12 mouse cellular contexts compared by ENCODE assay signal in genomic region chr6:29528165-29528505, GRCm38 (mm10). TPM values are rescaled to one million over a fixed set of nuclear protein-coding genes. Genes with fewer than 3 reads are reported as not detected.
DNase-seq lines count a peak whose midpoint lies in the region; ATAC-seq and TF ChIP-seq lines count a peak whose summit lies in the region.
"Had no signal": no experiment of that assay in that cellular context is flagged by ENCODE, and none has a peak within 500 bp of the region (broad histone marks: within the 10 kb centered on the region; RNA-seq: fewer than 3 reads in every experiment).

No protein-coding gene starts in this region.

- 0 out of 2 replicates have a peak, but pooled peaks cover 2% of the 10 kb centered on the region for H3K79me2 ChIP-seq in liver, adult 2 months (ENCODE audit: control insufficient read depth, insufficient read depth, low read length)

- H3K36me3 ChIP-seq in forebrain, embryonic 10.5 days (replicated peaks): no peaks in the 10 kb centered on the region
- no peaks in the 10 kb centered on the region for H3K36me3 ChIP-seq in forebrain, postnatal 0 days (ENCODE audit: insufficient read depth)
- H3K36me3 ChIP-seq in liver, adult 2 months (ENCODE audit: control insufficient read depth, insufficient read depth, low read length): no peaks in the 10 kb centered on the region
- no peaks in the 10 kb centered on the region for H3K36me3 ChIP-seq in embryonic facial prominence, embryonic 14.5 days (ENCODE audit: control insufficient read depth, insufficient read depth, low read length)
- H3K36me3 ChIP-seq in liver, embryonic 13.5 days: no peaks in the 10 kb centered on the region

- ATAC-seq in forebrain, postnatal 0 days: no peak
- no peak for ATAC-seq in embryonic facial prominence, embryonic 14.5 days (ENCODE audit: low read depth)
- ATAC-seq in liver, embryonic 13.5 days (ENCODE audit: low read depth): no peak

- 11% methylated on average over 8 of the region's 8 CpGs for WGBS in forebrain, embryonic 10.5 days
- 13% methylated on average over 8 of the region's 8 CpGs for WGBS in forebrain, postnatal 0 days
- 32% methylated on average over 8 of the region's 8 CpGs for WGBS in liver, adult 2 months
- 16% methylated on average over 8 of the region's 8 CpGs for whole genome bisulfite sequencing in embryonic facial prominence, embryonic 14.5 days
- 14% methylated on average over 8 of the region's 8 CpGs for WGBS in liver, embryonic 13.5 days (ENCODE audit: insufficient replicate concordance)

- peak overlapping the region; percentile 63; the same call in 1 of the 2 replicates for H3K4me3 ChIP-seq in forebrain, embryonic 10.5 days
- H3K4me3 ChIP-seq in forebrain, postnatal 0 days (ENCODE audit: low read depth, low read length): no peak overlapping the region
- H3K4me3 ChIP-seq in liver, adult 2 months (ENCODE audit: insufficient read depth, low read depth, low read length): peak overlapping the region; percentile 77
- H3K4me3 ChIP-seq in embryonic facial prominence, embryonic 14.5 days (ENCODE audit: low read depth, low read length): peak overlapping the region; percentile 61; the same call in 1 of the 2 replicates
- H3K4me3 ChIP-seq in liver, embryonic 13.5 days (replicated peaks): peak overlapping the region; percentile 57

- no peak for TF ChIP-seq POLR2A in liver, adult 2 months (IDR thresholded peaks at IDR 0.05; ENCODE audit: extremely low read depth, insufficient read depth, low read length)

- DNase-seq in forebrain, embryonic 10.5 days (ENCODE audit: extremely low spot score, low spot score): no peak
- DNase-seq in forebrain, postnatal 0 days: no peak
- DNase-seq in liver, adult 2 months (ENCODE audit: extremely low read depth, low read depth, low spot score): no peak
- no peak for DNase-seq in liver
- no peak for DNase-seq in embryonic facial prominence, embryonic 14.5 days (ENCODE audit: low spot score)
- DNase-seq in liver, embryonic 13.5 days: no peak
- no peak for DNase-seq in adrenal gland, adult (ENCODE audit: inconsistent age in 2 of 2, low spot score in 1 of 2)
- no peak for DNase-seq in cerebellum, postnatal 4 days (ENCODE audit: low spot score in 2 of 2)
- DNase-seq: cerebellum, adult 2 months; gastrocnemius, postnatal 10 days had no signal

- no peak for TF ChIP-seq CTCF in forebrain, postnatal 0 days (IDR thresholded peaks at IDR 0.05; ENCODE audit: low read depth)
- TF ChIP-seq CTCF in liver, adult 2 months (IDR thresholded peaks at IDR 0.05; ENCODE audit: low read depth, low read length): no peak

- peaks cover 30% of the 10 kb centered on the region for H3K4me1 ChIP-seq in forebrain, embryonic 10.5 days
- 0 out of 2 replicates have a peak, but pooled peaks cover 3% of the 10 kb centered on the region for H3K4me1 ChIP-seq in forebrain, postnatal 0 days (ENCODE audit: insufficient read depth)
- peaks cover 13% of the 10 kb centered on the region for H3K4me1 ChIP-seq in liver, adult 2 months (ENCODE audit: control insufficient read depth, insufficient read depth, low read length)
- 0 out of 2 replicates have a peak, but pooled peaks cover 4% of the 10 kb centered on the region for H3K4me1 ChIP-seq in embryonic facial prominence, embryonic 14.5 days (ENCODE audit: control insufficient read depth, insufficient read depth, low read length)
- H3K4me1 ChIP-seq in liver, embryonic 13.5 days (replicated peaks): peaks cover 22% of the 10 kb centered on the region

- H3K27ac ChIP-seq in forebrain, embryonic 10.5 days: no peak overlapping the region
- H3K27ac ChIP-seq in forebrain, postnatal 0 days (ENCODE audit: low read depth, low read length): no peak overlapping the region
- H3K27ac ChIP-seq in liver, adult 2 months (replicated peaks; ENCODE audit: insufficient read depth, low read depth, low read length): 0 out of 2 replicates have a peak overlapping the region, but pooled peaks have one; percentile 29
- no peak overlapping the region for H3K27ac ChIP-seq in embryonic facial prominence, embryonic 14.5 days (replicated peaks; ENCODE audit: low read depth, low read length)
- H3K27ac ChIP-seq in liver, embryonic 13.5 days: no peak overlapping the region

- no peak overlapping the region for H3K9ac ChIP-seq in forebrain, postnatal 0 days
- H3K9ac ChIP-seq in liver, adult 2 months (ENCODE audit: low read depth, low read length): peak overlapping the region; percentile 34; the same call in 1 of the 2 replicates
- no peak overlapping the region for H3K9ac ChIP-seq in embryonic facial prominence, embryonic 14.5 days (ENCODE audit: low read depth, low read length)
- no peak overlapping the region for H3K9ac ChIP-seq in liver, embryonic 13.5 days

- H3K9me3 ChIP-seq in forebrain, embryonic 10.5 days: peaks cover 3% of the 10 kb centered on the region; the same call in 1 of the 2 replicates
- H3K9me3 ChIP-seq in forebrain, postnatal 0 days (ENCODE audit: low read length): no peaks in the 10 kb centered on the region
- 0 out of 2 replicates have a peak, but pooled peaks cover 4% of the 10 kb centered on the region for H3K9me3 ChIP-seq in embryonic facial prominence, embryonic 14.5 days (ENCODE audit: control insufficient read depth, low read length)
- H3K9me3 ChIP-seq in liver, embryonic 13.5 days (replicated peaks): no peaks in the 10 kb centered on the region

- H3K4me2 ChIP-seq in forebrain, postnatal 0 days (ENCODE audit: low read depth): no peak overlapping the region
- H3K4me2 ChIP-seq in embryonic facial prominence, embryonic 14.5 days (ENCODE audit: low read depth, low read length): peak overlapping the region; percentile 99
- H3K4me2 ChIP-seq in liver, embryonic 13.5 days: peak overlapping the region; percentile 72

- H3K27me3 ChIP-seq in forebrain, embryonic 10.5 days (ENCODE audit: poor library complexity, severe bottlenecking): peaks cover 91% of the 10 kb centered on the region
- peaks cover 42% of the 10 kb centered on the region for H3K27me3 ChIP-seq in forebrain, postnatal 0 days (ENCODE audit: insufficient read depth, low read length)
- no peaks in the 10 kb centered on the region for H3K27me3 ChIP-seq in liver, adult 2 months (ENCODE audit: control insufficient read depth, insufficient read depth, low read length)
- H3K27me3 ChIP-seq in embryonic facial prominence, embryonic 14.5 days (replicated peaks; ENCODE audit: control insufficient read depth, insufficient read depth, low read length): peaks cover 48% of the 10 kb centered on the region
- peaks cover 78% of the 10 kb centered on the region for H3K27me3 ChIP-seq in liver, embryonic 13.5 days

RNA-seq across cellular contexts. Expression of gene Irf5, which starts 1.7 kb away (rescaled TPM):
- polyA plus RNA-seq in forebrain, embryonic 10.5 days (2016; fragmentation: Nextera tagmentation; extraction: Ambion mirVana): 1.1 and 1.4 TPM in 2 replicates
- total RNA-seq in forebrain, postnatal 0 days (2014; rRNA removed): 3.2 and 3.9 TPM in 2 replicates
- 1.5 and 1.9 TPM in 2 replicates for polyA plus RNA-seq in forebrain, postnatal 0 days (2015; fragmentation: Nextera tagmentation; extraction: Ambion mirVana)
- total RNA-seq in liver, adult 2 months (2014; rRNA removed): 10.0 and 12.4 TPM in 2 replicates
- polyA plus RNA-seq in liver, adult 2 months (2012; rRNA removed): 30.6 and 48.3 TPM in 2 replicates
- polyA plus RNA-seq in embryonic facial prominence, embryonic 14.5 days (2014; fragmentation: Nextera tagmentation; extraction: Ambion mirVana): 5.2 and 5.9 TPM in 2 replicates
- 6.9 TPM in 2 replicates for polyA plus RNA-seq in liver, embryonic 13.5 days (2015; fragmentation: Nextera tagmentation; extraction: Ambion mirVana)

RNA-seq across cellular contexts. Expression of gene Kcp, which starts 20.4 kb away (rescaled TPM):
- polyA plus RNA-seq in forebrain, embryonic 10.5 days (2016; fragmentation: Nextera tagmentation; extraction: Ambion mirVana): 10.8 and 10.9 TPM in 2 replicates
- 9.8 and 31.2 TPM in 2 replicates for total RNA-seq in forebrain, postnatal 0 days (2014; rRNA removed)
- polyA plus RNA-seq in forebrain, postnatal 0 days (2015; fragmentation: Nextera tagmentation; extraction: Ambion mirVana): 5.2 and 6.7 TPM in 2 replicates
- total RNA-seq in liver, adult 2 months (2014; rRNA removed): 1.7 and 1.8 TPM in 2 replicates
- 5.6 and 10.2 TPM in 2 replicates for polyA plus RNA-seq in liver, adult 2 months (2012; rRNA removed)
- 18.5 and 23.7 TPM in 2 replicates for polyA plus RNA-seq in embryonic facial prominence, embryonic 14.5 days (2014; fragmentation: Nextera tagmentation; extraction: Ambion mirVana)
- polyA plus RNA-seq in liver, embryonic 13.5 days (2015; fragmentation: Nextera tagmentation; extraction: Ambion mirVana): 1.5 and 1.6 TPM in 2 replicates

RNA-seq across cellular contexts. Expression of gene Atp6v1fnb, which starts 56.9 kb away (rescaled TPM):
- 0.22 TPM in 1 of 2 replicates, not detected in the other for polyA plus RNA-seq in forebrain, embryonic 10.5 days (2016; fragmentation: Nextera tagmentation; extraction: Ambion mirVana)
- total RNA-seq in forebrain, postnatal 0 days (2014; rRNA removed): 0.31 and 1.7 TPM in 2 replicates
- polyA plus RNA-seq in forebrain, postnatal 0 days (2015; fragmentation: Nextera tagmentation; extraction: Ambion mirVana): 0.42 TPM in 1 of 2 replicates, not detected in the other
- total RNA-seq in liver, adult 2 months (2014; rRNA removed): not detected in 2 replicates
- not detected in 2 replicates for polyA plus RNA-seq in liver, adult 2 months (2012; rRNA removed)
- polyA plus RNA-seq in embryonic facial prominence, embryonic 14.5 days (2014; fragmentation: Nextera tagmentation; extraction: Ambion mirVana): not detected in 2 replicates
- not detected in 2 replicates for polyA plus RNA-seq in liver, embryonic 13.5 days (2015; fragmentation: Nextera tagmentation; extraction: Ambion mirVana)
- total RNA-seq: layer of hippocampus, postnatal 10 days had no signal
- polyA plus RNA-seq: neural tube, embryonic 11.5 days had no signal
